Mouse (Mus musculus) spleen, embryonic (tissue): ENCODE measurements at regions not wholly inside any gene's neighbourhood (a gene's known extent, or its start where the extent isn't known, plus 50 kb on each side); places are given as distances from the start of the nearest gene placed in this dataset.
"Not testable (repeated sequence)": the region's sequence is repeated elsewhere in the genome, so short reads cannot be mapped to it uniquely, and the experiment has no call there.

Experiments used
- CTCF ChIA-PET: fragments of 350-600 bp; sonication (Branson Sonifier 250); formaldehyde crosslinking; loops from one replicate; lab custom pipeline; 2022; lab: Charles Lee

DNA sequence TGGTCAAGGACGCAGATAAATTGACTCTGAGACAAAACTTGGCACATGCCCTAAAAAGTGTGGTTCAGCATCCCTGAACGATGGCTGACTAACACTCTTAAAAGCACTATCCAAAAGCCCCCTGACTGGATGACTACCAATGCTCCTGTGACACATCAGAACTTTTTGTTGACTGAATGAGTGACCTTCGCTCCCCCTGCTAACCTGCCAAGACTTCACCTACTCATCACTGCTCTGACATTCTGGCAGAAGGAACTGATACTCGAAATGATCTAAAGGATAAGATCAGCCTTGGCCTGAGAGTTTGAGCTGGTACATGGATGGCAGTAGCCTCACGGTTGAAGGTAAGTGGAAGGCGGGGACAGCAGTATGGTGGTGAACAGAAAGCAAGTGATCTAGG is 62.4 kb upstream of the Tgm3 start:
- CTCF ChIA-PET: not testable (repeated sequence)

DNA sequence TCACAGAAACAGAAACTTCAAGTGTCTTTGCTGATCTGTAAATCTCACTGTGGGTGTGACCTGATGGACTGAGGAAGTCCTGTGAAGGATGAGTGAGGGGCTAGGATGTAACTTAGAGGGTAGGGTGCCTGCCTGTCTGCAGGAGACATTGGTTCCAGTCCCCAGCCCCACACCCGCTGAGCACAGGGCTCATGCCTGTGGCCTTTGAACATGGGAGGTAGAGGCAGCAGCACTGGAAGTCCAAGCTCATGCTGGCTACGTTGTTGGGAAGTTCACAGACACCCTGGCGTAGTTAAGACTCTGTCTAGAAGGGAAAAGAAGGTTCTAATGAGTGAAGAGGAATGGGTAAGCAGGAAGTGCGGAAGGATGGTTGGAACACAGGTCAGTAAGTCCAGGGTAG is 59.7 kb upstream of the Tgm3 start:
- CTCF ChIA-PET: no interaction called here

DNA sequence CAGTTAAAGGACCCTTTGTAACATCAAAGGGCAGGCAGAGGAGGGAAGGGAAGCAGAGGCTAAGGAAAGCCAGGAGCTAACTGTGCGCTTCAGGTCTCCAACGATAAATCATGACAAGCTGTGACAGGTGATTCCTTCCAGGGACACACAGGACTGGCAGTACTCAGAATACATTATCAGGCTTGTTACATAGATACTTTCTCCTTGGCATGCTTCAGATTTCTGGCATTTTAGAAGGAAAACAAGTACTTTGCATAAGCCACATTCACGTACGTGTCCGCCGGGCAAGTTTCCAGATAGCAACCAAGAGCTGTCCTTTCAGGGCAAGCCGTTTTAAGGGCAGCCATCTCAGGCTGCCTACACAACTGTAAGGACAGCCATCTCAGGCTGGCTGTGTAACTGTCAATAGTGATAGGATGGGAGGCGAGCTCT is 56.9 kb upstream of the Tgm3 start:
- CTCF ChIA-PET: no interaction called here

DNA sequence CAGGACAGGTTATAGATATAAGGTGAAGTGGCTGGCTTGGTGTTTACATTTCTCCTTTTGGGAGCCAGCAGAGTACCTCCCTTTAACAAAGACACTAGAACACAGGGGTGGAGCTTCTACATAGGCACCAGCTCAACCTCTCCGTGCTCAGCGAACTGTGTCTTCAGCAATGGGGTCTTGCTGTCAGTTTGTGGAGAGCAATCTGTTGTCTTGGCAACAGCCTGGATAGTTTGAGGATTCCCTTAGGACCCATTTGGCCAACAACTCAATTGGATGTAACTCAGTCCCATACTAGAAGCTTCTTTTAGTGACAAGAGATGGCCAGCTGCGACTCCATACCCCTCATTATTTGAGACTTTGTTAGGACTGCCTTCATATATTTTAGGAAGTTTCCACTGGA is 54.0 kb upstream of the Tgm3 start:
- CTCF ChIA-PET: no interaction called here

- CTCF ChIA-PET: no interaction called here
Observed at GRCm38 (mm10) chr2:129960364-129960763, 51.8 kb upstream of the Tgm3 start.

GRCm38 (mm10) chr2:129961522-129961921 is 50.6 kb upstream of the Tgm3 start:
- CTCF ChIA-PET: no interaction called here
